Mouse (Mus musculus): ENCODE measurements at regions not wholly inside any gene's neighbourhood (a gene's known extent, or its start where the extent isn't known, plus 50 kb on each side); places are given as distances from the start of the nearest gene placed in this dataset.

DNA sequence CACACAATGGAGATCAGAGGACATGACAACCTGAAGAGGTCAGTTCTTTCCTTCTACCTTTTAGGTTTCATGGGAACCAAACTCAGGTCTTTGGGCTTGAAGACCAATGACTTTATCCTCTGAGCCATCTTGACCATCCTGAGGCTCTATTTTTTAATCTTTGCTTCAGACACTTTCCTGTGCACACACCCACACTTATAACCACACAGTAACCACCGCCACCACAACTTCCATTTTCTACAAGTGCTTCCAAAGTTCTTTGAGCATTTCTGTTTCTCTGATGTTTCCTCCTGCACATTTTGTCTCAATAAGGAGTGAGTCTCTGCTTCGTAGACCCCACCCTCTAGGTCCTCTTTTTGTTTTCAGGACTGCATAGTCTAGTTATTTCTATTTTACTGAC lies 385.3 kb downstream of the Lpin1 start:
- no peak overlapping the region for H3K4me3 ChIP-seq (ENCODE audit: insufficient read depth in 1 of 2, low read depth in 1 of 2, low read length in 2 of 2, poor library complexity in 1 of 2, severe bottlenecking in 1 of 2)
- no peak for DNase-seq (ENCODE audit: low read depth, low spot score)
- H3K9me3 ChIP-seq (ENCODE audit: control insufficient read depth, insufficient read depth, low read depth, low read length), result no peaks in the 10 kb centered on the region
- TF ChIP-seq ZNF384 (IDR thresholded peaks at IDR 0.05; ENCODE audit: low read depth, low read length) (no peak), MAFK (IDR thresholded peaks at IDR 0.05; ENCODE audit: insufficient read depth, low read depth, low read length) (no peak)
- in situ Hi-C loops (cut with MboI; ENCODE audit: low sequenced_read_pairs in 2 of 2, unreplicated experiment in 2 of 2), result no loop called here
- H3K9ac ChIP-seq (ENCODE audit: insufficient read depth, low read depth, low read length, poor library complexity, severe bottlenecking), result no peak overlapping the region
- no peaks in the 10 kb centered on the region for H3K4me1 ChIP-seq (ENCODE audit: control insufficient read depth in 2 of 2, insufficient read depth in 2 of 2, low read length in 2 of 2, poor library complexity in 1 of 2)
- no peak overlapping the region for H3K27ac ChIP-seq (ENCODE audit: insufficient read depth, low read depth, low read length, poor library complexity, severe bottlenecking)
- no peaks in the 10 kb centered on the region for H3K36me3 ChIP-seq (ENCODE audit: control insufficient read depth, insufficient read depth, low read length, poor library complexity, severe bottlenecking)

DNA sequence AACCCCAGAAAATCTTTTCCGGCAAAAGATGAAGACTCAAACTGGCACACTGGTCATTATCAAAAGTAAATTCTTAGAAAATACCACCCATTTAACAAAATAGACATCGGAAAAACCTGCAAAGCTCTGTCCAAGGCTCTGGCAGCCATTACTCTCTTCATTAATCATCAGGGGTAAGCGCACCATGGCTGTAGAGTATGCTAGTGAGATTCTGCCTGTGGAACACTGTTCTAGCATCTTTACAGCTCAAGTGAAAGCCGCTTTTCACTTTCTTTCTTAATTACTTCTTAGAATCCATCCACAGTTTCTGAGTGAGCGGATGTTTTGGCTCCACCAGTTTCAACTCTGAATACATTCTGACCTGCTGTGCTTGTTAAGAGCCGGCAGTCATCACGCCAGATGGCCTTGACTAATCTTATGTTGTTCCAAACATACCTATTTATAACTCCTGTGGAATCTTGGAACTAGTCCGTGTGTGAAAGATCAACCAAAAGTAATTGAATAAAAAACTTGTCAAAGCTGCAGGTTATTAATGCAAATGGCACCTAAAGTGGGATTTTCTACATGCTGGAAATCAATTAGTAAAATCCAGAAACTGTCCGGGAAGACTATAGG lies 387.8 kb downstream of the Lpin1 start:
- no peak for DNase-seq (ENCODE audit: low read depth, low spot score)
- H3K9ac ChIP-seq (ENCODE audit: insufficient read depth, low read depth, low read length, poor library complexity, severe bottlenecking), result no peak overlapping the region
- H3K36me3 ChIP-seq (ENCODE audit: control insufficient read depth, insufficient read depth, low read length, poor library complexity, severe bottlenecking), result no peaks in the 10 kb centered on the region
- in situ Hi-C loops (cut with MboI; ENCODE audit: low sequenced_read_pairs in 2 of 2, unreplicated experiment in 2 of 2), result no loop called here
- no peak overlapping the region for H3K27ac ChIP-seq (ENCODE audit: insufficient read depth, low read depth, low read length, poor library complexity, severe bottlenecking)
- TF ChIP-seq ZC3H11A (IDR thresholded peaks at IDR 0.05; ENCODE audit: borderline replicate concordance, low read depth, low read length) (no peak), MAFK (IDR thresholded peaks at IDR 0.05; ENCODE audit: insufficient read depth, low read depth, low read length) (no peak), CHD2 (IDR thresholded peaks at IDR 0.05; ENCODE audit: low read depth, low read length) (no peak), HCFC1 (IDR thresholded peaks at IDR 0.05; ENCODE audit: borderline replicate concordance, insufficient read depth, low read length) (no peak), ZNF384 (IDR thresholded peaks at IDR 0.05; ENCODE audit: low read depth, low read length) (no peak)
- H3K9me3 ChIP-seq (ENCODE audit: control insufficient read depth, insufficient read depth, low read depth, low read length), result no peaks in the 10 kb centered on the region
- no peak overlapping the region for H3K4me3 ChIP-seq (ENCODE audit: insufficient read depth in 1 of 2, low read depth in 1 of 2, low read length in 2 of 2, poor library complexity in 1 of 2, severe bottlenecking in 1 of 2)
- no peaks in the 10 kb centered on the region for H3K4me1 ChIP-seq (ENCODE audit: control insufficient read depth in 2 of 2, insufficient read depth in 2 of 2, low read length in 2 of 2, poor library complexity in 1 of 2)

DNA sequence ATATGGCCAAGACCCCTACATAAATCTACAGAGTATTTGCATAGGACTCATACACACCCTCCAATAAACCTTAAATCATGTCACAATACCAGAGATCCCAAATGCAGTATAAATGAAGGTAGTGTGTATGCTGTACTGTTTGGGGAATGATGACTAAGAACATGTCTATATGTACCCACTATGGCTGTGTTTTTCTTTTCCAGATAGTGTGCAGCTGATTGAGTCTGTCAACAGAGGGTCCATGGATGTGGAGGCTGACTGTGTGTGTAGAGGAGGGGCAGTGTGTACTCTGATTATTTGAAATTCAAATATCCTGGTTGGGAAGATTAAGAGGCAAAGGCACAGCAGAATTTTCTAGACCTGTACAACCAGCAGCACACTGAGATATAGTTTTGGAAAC lies 388.6 kb downstream of the Lpin1 start:
- TF ChIP-seq CHD2 (IDR thresholded peaks at IDR 0.05; ENCODE audit: low read depth, low read length) (no peak), ZNF384 (IDR thresholded peaks at IDR 0.05; ENCODE audit: low read depth, low read length) (no peak), HCFC1 (IDR thresholded peaks at IDR 0.05; ENCODE audit: borderline replicate concordance, insufficient read depth, low read length) (no peak), MAFK (IDR thresholded peaks at IDR 0.05; ENCODE audit: insufficient read depth, low read depth, low read length) (no peak), ZC3H11A (IDR thresholded peaks at IDR 0.05; ENCODE audit: borderline replicate concordance, low read depth, low read length) (no peak)
- H3K36me3 ChIP-seq (ENCODE audit: control insufficient read depth, insufficient read depth, low read length, poor library complexity, severe bottlenecking), result no peaks in the 10 kb centered on the region
- H3K9me3 ChIP-seq (ENCODE audit: control insufficient read depth, insufficient read depth, low read depth, low read length), result no peaks in the 10 kb centered on the region
- no peak for DNase-seq (ENCODE audit: low read depth, low spot score)
- no peaks in the 10 kb centered on the region for H3K4me1 ChIP-seq (ENCODE audit: control insufficient read depth in 2 of 2, insufficient read depth in 2 of 2, low read length in 2 of 2, poor library complexity in 1 of 2)
- H3K27ac ChIP-seq (ENCODE audit: insufficient read depth, low read depth, low read length, poor library complexity, severe bottlenecking), result no peak overlapping the region
- in situ Hi-C loops (cut with MboI; ENCODE audit: low sequenced_read_pairs in 2 of 2, unreplicated experiment in 2 of 2), result no loop called here
- no peak overlapping the region for H3K4me3 ChIP-seq (ENCODE audit: insufficient read depth in 1 of 2, low read depth in 1 of 2, low read length in 2 of 2, poor library complexity in 1 of 2, severe bottlenecking in 1 of 2)
- no peak overlapping the region for H3K9ac ChIP-seq (ENCODE audit: insufficient read depth, low read depth, low read length, poor library complexity, severe bottlenecking)

DNA sequence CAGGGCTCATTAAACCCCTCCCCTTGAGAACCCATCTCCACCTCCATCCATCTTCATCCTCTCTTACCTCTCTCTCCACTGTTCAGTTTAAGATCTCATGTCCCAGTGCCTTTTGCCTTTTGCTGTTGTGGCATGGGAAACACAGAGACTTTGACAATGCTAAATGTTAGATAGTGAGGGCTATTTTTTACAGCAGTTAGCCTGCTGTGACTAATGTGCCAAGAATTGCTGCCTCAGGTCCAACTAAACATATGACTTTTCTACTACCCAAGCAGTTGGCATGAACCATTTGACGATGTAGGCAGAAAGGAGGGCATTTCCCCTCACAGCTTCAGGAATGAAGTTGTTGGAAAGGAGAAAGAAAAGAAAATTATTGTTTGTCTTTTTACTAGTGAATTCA lies 389.6 kb downstream of the Lpin1 start:
- DNase-seq (ENCODE audit: low read depth, low spot score), result no peak
- no peak overlapping the region for H3K9ac ChIP-seq (ENCODE audit: insufficient read depth, low read depth, low read length, poor library complexity, severe bottlenecking)
- H3K27ac ChIP-seq (ENCODE audit: insufficient read depth, low read depth, low read length, poor library complexity, severe bottlenecking), result no peak overlapping the region
- H3K4me3 ChIP-seq (ENCODE audit: insufficient read depth in 1 of 2, low read depth in 1 of 2, low read length in 2 of 2, poor library complexity in 1 of 2, severe bottlenecking in 1 of 2), result no peak overlapping the region
- no peaks in the 10 kb centered on the region for H3K36me3 ChIP-seq (ENCODE audit: control insufficient read depth, insufficient read depth, low read length, poor library complexity, severe bottlenecking)
- no peaks in the 10 kb centered on the region for H3K9me3 ChIP-seq (ENCODE audit: control insufficient read depth, insufficient read depth, low read depth, low read length)
- no peak for TF ChIP-seq MAFK (IDR thresholded peaks at IDR 0.05; ENCODE audit: insufficient read depth, low read depth, low read length)
- TF ChIP-seq HCFC1 (IDR thresholded peaks at IDR 0.05; ENCODE audit: borderline replicate concordance, insufficient read depth, low read length), result no peak
- no peak for TF ChIP-seq CHD2 (IDR thresholded peaks at IDR 0.05; ENCODE audit: low read depth, low read length)
- TF ChIP-seq ZNF384 (IDR thresholded peaks at IDR 0.05; ENCODE audit: low read depth, low read length), result no peak
- TF ChIP-seq ZC3H11A (IDR thresholded peaks at IDR 0.05; ENCODE audit: borderline replicate concordance, low read depth, low read length), result no peak
- no peaks in the 10 kb centered on the region for H3K4me1 ChIP-seq (ENCODE audit: control insufficient read depth in 2 of 2, insufficient read depth in 2 of 2, low read length in 2 of 2, poor library complexity in 1 of 2)
- in situ Hi-C loops (cut with MboI; ENCODE audit: low sequenced_read_pairs in 2 of 2, unreplicated experiment in 2 of 2), result no loop called here

DNA sequence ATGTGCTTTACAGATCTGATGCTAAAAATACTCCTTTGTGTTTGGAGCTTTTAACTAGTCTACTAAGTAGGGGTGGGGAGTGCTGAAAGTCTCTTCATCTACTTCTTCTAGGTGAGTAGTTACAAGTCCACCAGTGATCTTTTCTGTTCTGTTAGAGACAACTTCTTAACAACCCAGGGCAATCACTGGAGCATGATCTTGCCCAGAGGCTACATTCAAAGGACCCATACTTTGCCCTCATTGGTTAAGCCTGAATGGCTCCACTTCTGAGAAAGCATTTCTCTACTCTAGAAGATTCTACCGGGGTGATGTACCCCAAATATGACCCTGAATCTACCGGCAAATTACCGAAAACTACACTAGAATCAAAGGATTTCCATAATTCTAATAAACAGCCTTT lies 390.2 kb downstream of the Lpin1 start:
- Histone ChIP-seq H3K4me1 (ENCODE audit: control insufficient read depth in 2 of 2, insufficient read depth in 2 of 2, low read length in 2 of 2, poor library complexity in 1 of 2) (no peaks in the 10 kb centered on the region), H3K9ac (ENCODE audit: insufficient read depth, low read depth, low read length, poor library complexity, severe bottlenecking) (no peak overlapping the region), H3K27ac (ENCODE audit: insufficient read depth, low read depth, low read length, poor library complexity, severe bottlenecking) (no peak overlapping the region), H3K36me3 (ENCODE audit: control insufficient read depth, insufficient read depth, low read length, poor library complexity, severe bottlenecking) (no peaks in the 10 kb centered on the region), H3K4me3 (ENCODE audit: insufficient read depth in 1 of 2, low read depth in 1 of 2, low read length in 2 of 2, poor library complexity in 1 of 2, severe bottlenecking in 1 of 2) (no peak overlapping the region), H3K9me3 (ENCODE audit: control insufficient read depth, insufficient read depth, low read depth, low read length) (no peaks in the 10 kb centered on the region)
- in situ Hi-C loops (cut with MboI; ENCODE audit: low sequenced_read_pairs in 2 of 2, unreplicated experiment in 2 of 2), result no loop called here
- no peak for DNase-seq (ENCODE audit: low read depth, low spot score)
- TF ChIP-seq ZC3H11A (IDR thresholded peaks at IDR 0.05; ENCODE audit: borderline replicate concordance, low read depth, low read length) (no peak), MAFK (IDR thresholded peaks at IDR 0.05; ENCODE audit: insufficient read depth, low read depth, low read length) (no peak), ZNF384 (IDR thresholded peaks at IDR 0.05; ENCODE audit: low read depth, low read length) (no peak), HCFC1 (IDR thresholded peaks at IDR 0.05; ENCODE audit: borderline replicate concordance, insufficient read depth, low read length) (no peak), CHD2 (IDR thresholded peaks at IDR 0.05; ENCODE audit: low read depth, low read length) (no peak)

All from ES-E14 (cell line).